Mouse (Mus musculus) left cerebral cortex, postnatal 25 days (tissue): ENCODE results near the gene Gorasp2. TPM values are rescaled to one million over a fixed set of nuclear protein-coding genes. Genes with fewer than 3 reads are reported as not detected.

Source experiments
- DNase-seq, 2 experiments: peaks; one replicate each; pipeline ENCODE4 v3.0.0; 2022; ENCODE audit warnings: low spot score in 2 of 2, mixed read lengths in 1 of 2
- intact Hi-C: fragments of 180-260 bp; cut with DNase I; formaldehyde crosslinking; loops from one replicate; pipeline ENCODE4 v1.15.1; 2025
- total RNA-seq, 2 experiments: library from RNA; stranded (reverse); gene quantifications; 2 replicates each; pipeline ENCODE4 v1.2.3; 2021

The Gorasp2 gene
- total RNA-seq = 100 to 1,000 TPM in 1 of 2 experiments, 10 to 100 TPM in 1; 93.5 to 102 TPM

- peak; percentile 97 to 98 for DNase-seq
- intact Hi-C loops = loop anchor here (5.0 to 10.0 kb wide), 2 partner anchors 536 to 551 kb away; partner anchors contain the start of gene Dync1i2
These were observed at the start of gene Gorasp2 for GRCm38 (mm10) chr2:70660887-70661714. Gene Gorasp2 (plus strand): TSS chr2:70661576.

GRCm38 (mm10) chr2:70614745-70615351 lies 46.5 kb upstream of the Gorasp2 start:
- DNase-seq = no peak
- intact Hi-C loops = no loop called here

- no peak for DNase-seq
- intact Hi-C loops = no loop called here
These were observed 45.3 kb upstream of the Gorasp2 start for GRCm38 (mm10) chr2:70616076-70616475.

GRCm38 (mm10) chr2:70616617-70617016 lies 44.8 kb upstream of the Gorasp2 start:
- DNase-seq = no peak
- intact Hi-C loops = no loop called here

DNA sequence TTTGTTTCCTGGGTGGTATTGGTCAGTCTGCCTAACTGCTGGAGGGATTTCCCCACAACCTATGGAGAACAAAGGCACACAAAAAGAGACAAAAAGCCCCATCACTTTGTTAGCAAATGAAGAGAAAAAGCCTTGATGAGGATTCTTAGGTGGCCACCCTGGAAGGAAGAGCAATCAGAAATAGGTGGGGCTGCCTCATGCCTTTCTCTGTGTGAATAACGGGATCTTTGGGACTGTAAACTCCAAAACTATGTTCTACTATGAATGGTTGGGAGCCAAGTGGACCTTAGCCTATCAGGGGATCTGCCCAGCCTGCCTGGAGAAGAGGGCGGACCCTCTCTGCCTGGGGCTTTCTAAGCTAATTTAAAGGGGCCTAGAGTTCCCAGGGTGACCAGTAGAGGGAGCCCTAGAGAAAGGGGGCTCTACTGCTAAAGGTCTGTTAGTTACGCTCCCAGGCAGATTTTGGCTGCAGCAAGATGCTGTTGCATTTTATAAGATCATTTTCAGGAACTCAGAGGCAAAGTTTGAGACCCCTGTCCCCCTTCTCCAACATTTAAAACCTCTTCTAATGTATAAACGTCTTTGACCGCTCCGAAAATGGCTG lies 42.0 kb upstream of the Gorasp2 start:
- no peak for DNase-seq
- intact Hi-C loops = no loop called here

- intact Hi-C loops = no loop called here
- DNase-seq = peak; percentile 22 to 41
These were observed 41.2 kb upstream of the Gorasp2 start for GRCm38 (mm10) chr2:70620225-70620624.

- DNase-seq = no peak
- intact Hi-C loops = no loop called here
These were observed 39.1 kb upstream of the Gorasp2 start for GRCm38 (mm10) chr2:70622244-70622643.

DNA sequence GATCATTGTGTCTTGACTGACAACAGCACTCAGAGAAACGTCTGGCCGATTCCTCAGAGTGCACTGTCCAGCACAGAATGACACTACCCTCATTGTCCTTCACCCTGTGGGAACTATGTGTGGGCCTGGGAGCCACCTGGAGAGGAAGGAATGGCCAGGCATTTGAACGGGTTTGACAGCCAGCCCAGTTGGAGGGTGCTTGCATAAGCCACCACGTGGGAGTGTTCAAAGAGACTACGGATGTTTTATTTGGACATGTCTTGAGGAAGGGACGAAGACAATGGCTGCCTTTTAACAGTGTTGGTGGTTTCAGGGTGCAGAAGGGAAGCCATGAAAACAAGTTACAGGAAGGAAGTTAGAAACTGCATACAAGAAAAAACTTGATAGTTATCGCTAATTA lies 35.6 kb upstream of the Gorasp2 start:
- intact Hi-C loops = no loop called here
- DNase-seq = no peak

GRCm38 (mm10) chr2:70628397-70628796 lies 33.0 kb upstream of the Gorasp2 start:
- no peak for DNase-seq
- intact Hi-C loops = no loop called here

GRCm38 (mm10) chr2:70629339-70629761 lies 32.0 kb upstream of the Gorasp2 start:
- intact Hi-C loops = no loop called here
- DNase-seq = peak; percentile 14 to 21

DNA sequence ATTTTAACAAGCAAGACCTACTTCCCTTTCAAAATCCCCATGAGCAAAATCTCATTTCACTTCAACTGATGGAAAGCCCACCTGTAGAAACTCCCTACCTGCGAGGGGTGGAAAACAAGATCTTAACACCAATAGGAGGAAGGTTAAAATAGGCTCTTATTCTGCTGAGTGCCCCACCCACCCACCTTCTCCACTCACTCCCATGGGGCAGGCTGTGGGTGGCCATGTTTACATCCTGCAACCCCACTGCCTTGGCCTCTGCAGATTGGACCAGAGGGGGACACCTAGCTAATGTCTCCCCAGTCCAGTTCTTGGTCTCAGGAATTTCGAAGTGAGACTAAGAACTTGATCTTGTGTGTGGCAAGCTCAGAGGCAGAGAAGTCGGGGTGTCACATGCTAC lies 31.5 kb upstream of the Gorasp2 start:
- DNase-seq = no peak
- intact Hi-C loops = no loop called here

GRCm38 (mm10) chr2:70631321-70631720 lies 30.1 kb upstream of the Gorasp2 start:
- intact Hi-C loops = no loop called here

DNA sequence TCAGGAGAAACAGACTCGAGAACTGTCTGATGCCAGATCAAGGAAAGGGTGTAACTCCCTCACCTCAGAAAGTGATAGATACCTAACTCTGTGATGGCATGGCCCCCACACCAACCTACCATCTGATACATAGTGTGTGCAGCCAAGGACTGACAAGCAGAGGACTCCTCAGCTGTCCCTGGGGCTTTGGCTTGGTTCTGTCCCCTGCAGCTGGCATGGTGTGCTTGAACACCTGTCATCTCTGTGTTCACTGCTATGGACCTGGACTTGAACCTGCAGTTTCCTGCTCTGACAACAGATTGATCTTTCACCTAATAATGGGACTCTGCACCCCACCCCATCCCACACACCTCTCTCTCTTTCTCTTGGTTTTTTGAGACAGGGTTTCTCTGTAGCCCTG lies 29.0 kb upstream of the Gorasp2 start:
- DNase-seq = no peak
- intact Hi-C loops = no loop called here

More at GRCm38 (mm10) chr2:70631321-70631720, 30.1 kb upstream of the Gorasp2 start:
- no peak for DNase-seq

GRCm38 (mm10) chr2:70634028-70634690 lies 27.2 kb upstream of the Gorasp2 start:
- intact Hi-C loops = no loop called here

DNA sequence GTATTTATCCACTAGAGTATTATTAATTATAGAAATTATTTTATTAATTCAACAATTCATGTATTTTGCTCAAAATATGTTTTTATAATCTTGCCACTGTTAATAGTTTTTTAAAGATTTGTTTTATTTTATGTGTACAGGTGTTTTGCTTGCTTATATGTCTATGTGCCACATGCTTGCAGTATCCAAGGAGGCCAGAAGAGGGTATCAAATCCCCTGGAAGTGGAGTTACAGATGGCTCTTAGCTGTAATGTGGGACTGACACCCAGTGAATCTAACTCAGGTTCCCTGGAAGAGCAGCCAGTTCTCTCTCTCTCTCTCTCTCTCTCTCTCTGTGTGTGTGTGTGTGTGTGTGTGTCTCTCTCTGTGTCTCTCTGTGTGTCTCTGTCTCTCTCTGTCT lies 20.4 kb upstream of the Gorasp2 start:
- no peak for DNase-seq
- intact Hi-C loops = no loop called here

More at GRCm38 (mm10) chr2:70634028-70634690, 27.2 kb upstream of the Gorasp2 start:
- DNase-seq = no peak

DNA sequence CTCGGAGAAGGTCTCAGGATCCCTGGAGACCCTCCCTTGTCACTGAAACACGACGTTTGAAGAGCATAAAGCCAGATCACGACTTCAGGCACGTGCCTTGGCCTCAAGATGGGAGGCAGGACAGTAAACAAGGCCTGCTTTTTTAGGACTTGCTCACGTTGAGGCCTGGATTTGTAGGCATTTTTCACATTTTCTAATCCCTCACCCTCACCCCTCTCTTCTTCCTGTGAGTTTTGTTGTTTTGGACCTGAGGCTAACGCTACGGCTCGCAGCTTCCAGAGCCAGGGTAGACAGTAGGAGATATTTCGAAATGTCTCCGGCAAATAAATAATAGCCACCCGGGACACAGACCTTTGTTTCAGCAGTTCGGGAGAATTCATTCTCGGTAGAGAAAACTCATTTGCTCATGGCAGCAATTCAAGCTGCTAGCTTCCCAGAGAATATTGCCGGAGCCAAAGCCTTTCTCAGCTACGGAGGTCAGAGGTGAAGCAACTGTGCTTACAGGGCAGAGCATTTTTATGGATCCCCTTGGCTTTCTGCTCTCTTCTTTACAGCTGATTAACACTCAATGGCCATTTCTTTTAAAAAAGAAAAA lies 18.3 kb upstream of the Gorasp2 start:
- intact Hi-C loops = no loop called here

DNA sequence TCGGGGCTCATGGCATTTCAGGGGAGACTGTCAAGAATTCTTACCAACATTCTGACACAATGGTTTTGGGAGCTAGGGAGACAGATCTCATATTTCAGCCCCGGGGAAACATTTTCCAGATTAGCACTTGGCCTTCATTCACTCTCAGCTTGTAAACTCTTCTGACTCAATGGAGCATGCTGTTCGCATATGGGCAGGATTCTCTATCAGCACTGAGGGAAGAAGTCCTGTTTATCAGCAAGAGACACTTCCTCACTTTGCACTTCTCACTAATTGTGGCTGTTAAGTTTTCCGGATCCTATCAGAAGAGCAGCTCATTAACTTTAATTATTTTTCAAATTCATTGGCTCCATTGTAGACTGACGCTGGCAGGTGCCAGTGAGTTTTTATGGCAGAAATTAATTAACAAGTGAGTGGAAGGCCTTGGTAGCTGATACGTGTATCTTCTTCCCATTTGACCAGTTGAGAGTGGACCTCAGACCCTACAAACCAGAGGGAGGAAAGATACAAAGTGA lies 16.1 kb upstream of the Gorasp2 start:
- intact Hi-C loops = no loop called here
- DNase-seq = no peak

More for the DNA sequence above, 18.3 kb upstream of the Gorasp2 start:
- no peak for DNase-seq

DNA sequence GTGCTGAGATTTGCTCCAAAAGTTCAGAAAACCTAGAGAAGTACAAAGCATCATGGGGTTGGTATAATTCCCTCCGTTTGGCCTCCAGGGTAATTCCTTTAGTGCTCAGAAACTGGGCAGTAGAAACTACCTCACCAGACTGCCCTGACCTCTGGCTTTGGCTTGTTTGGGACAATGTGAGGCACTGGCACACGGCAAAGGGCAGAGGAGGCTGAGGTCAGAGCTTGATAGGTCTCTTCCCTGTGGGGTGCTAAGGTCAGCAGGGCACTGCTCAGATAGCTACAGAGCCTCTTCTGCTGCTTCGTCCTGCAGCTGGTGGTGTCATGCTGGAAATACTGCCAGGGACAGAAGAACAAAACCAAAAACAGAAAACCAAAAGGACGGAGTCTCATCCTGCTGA lies 13.7 kb upstream of the Gorasp2 start:
- intact Hi-C loops = no loop called here
- no peak for DNase-seq

DNA sequence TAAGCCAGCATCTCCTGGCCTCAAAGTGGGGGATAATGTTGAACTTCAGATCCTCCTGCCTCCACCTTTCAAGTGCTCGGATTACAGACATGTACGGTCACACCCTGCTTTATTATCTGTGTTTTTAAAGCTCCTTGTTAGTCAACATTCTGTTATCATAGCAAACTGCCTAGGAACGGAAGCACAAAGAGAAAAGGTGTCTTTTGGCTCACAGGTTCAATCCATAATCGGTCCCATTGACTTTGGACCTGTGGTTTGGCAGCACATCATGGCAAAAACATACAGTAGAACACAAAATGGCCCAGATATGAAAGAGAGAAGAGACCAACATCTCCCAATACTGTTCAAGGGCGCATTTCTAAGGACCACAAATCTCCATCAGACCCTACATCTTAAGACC lies 13.1 kb upstream of the Gorasp2 start:
- intact Hi-C loops = no loop called here
- no peak for DNase-seq
